Mouse (Mus musculus): Measurements from ENCODE around the gene Txnrd3. TPM values are rescaled to one million over a fixed set of nuclear protein-coding genes. Genes with fewer than 3 reads are reported as not detected.

Gene Txnrd3
- polyA plus RNA-seq, 1 experiment from 2014 or later: 15.4 TPM

GRCm38 (mm10) chr6:89614107-89614471 is 29.7 kb upstream of the Txnrd3 start:
- WGBS: 27% methylated on average over 2 of the region's 2 CpGs
- Histone ChIP-seq H3K27ac (replicated peaks in 1 of 2; ENCODE audit: control insufficient read depth in 1 of 2, insufficient read depth in 1 of 2, low read depth in 2 of 2, low read length in 2 of 2) (peak overlapping the region in 1 of 2 experiments; percentile 44; a peak in 1 of 4 replicates), H3K9me3 (ENCODE audit: control insufficient read depth, low read length) (no peaks in the 10 kb centered on the region), H3K9ac (ENCODE audit: low read length) (no peak overlapping the region), H3K36me3 (ENCODE audit: control insufficient read depth, insufficient read depth, low read length) (no peaks in the 10 kb centered on the region), H3K4me1 (ENCODE audit: control insufficient read depth in 2 of 2, insufficient read depth in 2 of 2, low read length in 2 of 2) (no peaks in the 10 kb centered on the region; a peak in 1 of 4 replicates), H3K27me3 (ENCODE audit: control insufficient read depth, insufficient read depth, low read length) (no peaks in the 10 kb centered on the region), H3K4me2 (ENCODE audit: low read length) (no peak overlapping the region), H3K4me3 (ENCODE audit: control insufficient read depth in 1 of 2, insufficient read depth in 1 of 2, low read depth in 1 of 2, low read length in 2 of 2) (no peak overlapping the region)
- ATAC-seq (ENCODE audit: insufficient number of reproducible peaks, insufficient read depth, low FRiP score, low read depth): no peak

GRCm38 (mm10) chr6:89614596-89615372 is 29.0 kb upstream of the Txnrd3 start:
- WGBS: 59% methylated on average over 7 of the region's 7 CpGs
- Histone ChIP-seq H3K36me3 (ENCODE audit: control insufficient read depth, insufficient read depth, low read length) (no peaks in the 10 kb centered on the region), H3K4me1 (ENCODE audit: control insufficient read depth in 2 of 2, insufficient read depth in 2 of 2, low read length in 2 of 2) (no peaks in the 10 kb centered on the region; a peak in 1 of 4 replicates), H3K4me3 (ENCODE audit: control insufficient read depth in 1 of 2, insufficient read depth in 1 of 2, low read depth in 1 of 2, low read length in 2 of 2) (no peak overlapping the region), H3K4me2 (ENCODE audit: low read length) (no peak overlapping the region), H3K27me3 (ENCODE audit: control insufficient read depth, insufficient read depth, low read length) (no peaks in the 10 kb centered on the region), H3K9ac (ENCODE audit: low read length) (no peak overlapping the region), H3K27ac (replicated peaks in 1 of 2; ENCODE audit: control insufficient read depth in 1 of 2, insufficient read depth in 1 of 2, low read depth in 2 of 2, low read length in 2 of 2) (no peak overlapping the region), H3K9me3 (ENCODE audit: control insufficient read depth, low read length) (no peaks in the 10 kb centered on the region)
- no peak for ATAC-seq (ENCODE audit: insufficient number of reproducible peaks, insufficient read depth, low FRiP score, low read depth)

GRCm38 (mm10) chr6:89615373-89615755 is 28.4 kb upstream of the Txnrd3 start:
- no peaks in the 10 kb centered on the region for H3K36me3 ChIP-seq (ENCODE audit: control insufficient read depth, insufficient read depth, low read length)
- no peak overlapping the region for H3K4me2 ChIP-seq (ENCODE audit: low read length)
- ATAC-seq (ENCODE audit: insufficient number of reproducible peaks, insufficient read depth, low FRiP score, low read depth): no peak
- 53% methylated on average over 7 of the region's 7 CpGs for WGBS
- H3K27me3 ChIP-seq (ENCODE audit: control insufficient read depth, insufficient read depth, low read length): no peaks in the 10 kb centered on the region
- H3K27ac ChIP-seq (replicated peaks in 1 of 2; ENCODE audit: control insufficient read depth in 1 of 2, insufficient read depth in 1 of 2, low read depth in 2 of 2, low read length in 2 of 2): no peak overlapping the region
- no peaks in the 10 kb centered on the region for H3K9me3 ChIP-seq (ENCODE audit: control insufficient read depth, low read length)
- H3K9ac ChIP-seq (ENCODE audit: low read length): no peak overlapping the region
- no peaks in the 10 kb centered on the region; a peak in 1 of 4 replicates for H3K4me1 ChIP-seq (ENCODE audit: control insufficient read depth in 2 of 2, insufficient read depth in 2 of 2, low read length in 2 of 2)
- H3K4me3 ChIP-seq (ENCODE audit: control insufficient read depth in 1 of 2, insufficient read depth in 1 of 2, low read depth in 1 of 2, low read length in 2 of 2): no peak overlapping the region

GRCm38 (mm10) chr6:89622647-89623046 is 21.1 kb upstream of the Txnrd3 start:
- Histone ChIP-seq H3K9ac (ENCODE audit: low read length) (no peak overlapping the region), H3K4me1 (ENCODE audit: control insufficient read depth in 2 of 2, insufficient read depth in 2 of 2, low read length in 2 of 2) (no peaks in the 10 kb centered on the region), H3K27me3 (ENCODE audit: control insufficient read depth, insufficient read depth, low read length) (no peaks in the 10 kb centered on the region), H3K4me3 (ENCODE audit: control insufficient read depth in 1 of 2, insufficient read depth in 1 of 2, low read depth in 1 of 2, low read length in 2 of 2) (no peak overlapping the region), H3K36me3 (ENCODE audit: control insufficient read depth, insufficient read depth, low read length) (no peaks in the 10 kb centered on the region), H3K4me2 (ENCODE audit: low read length) (no peak overlapping the region), H3K9me3 (ENCODE audit: control insufficient read depth, low read length) (no peaks in the 10 kb centered on the region), H3K27ac (replicated peaks in 1 of 2; ENCODE audit: control insufficient read depth in 1 of 2, insufficient read depth in 1 of 2, low read depth in 2 of 2, low read length in 2 of 2) (no peak overlapping the region)
- 69% methylated on average over 3 of the region's 3 CpGs for WGBS
- no peak for ATAC-seq (ENCODE audit: insufficient number of reproducible peaks, insufficient read depth, low FRiP score, low read depth)

- ATAC-seq (ENCODE audit: insufficient number of reproducible peaks, insufficient read depth, low FRiP score, low read depth): no peak
- Histone ChIP-seq H3K27me3 (ENCODE audit: control insufficient read depth, insufficient read depth, low read length) (no peaks in the 10 kb centered on the region), H3K9me3 (ENCODE audit: control insufficient read depth, low read length) (no peaks in the 10 kb centered on the region), H3K27ac (replicated peaks in 1 of 2; ENCODE audit: control insufficient read depth in 1 of 2, insufficient read depth in 1 of 2, low read depth in 2 of 2, low read length in 2 of 2) (no peak overlapping the region), H3K4me1 (ENCODE audit: control insufficient read depth in 2 of 2, insufficient read depth in 2 of 2, low read length in 2 of 2) (peaks cover 2 to 5% of the 10 kb centered on the region in 2 experiments; a peak in 2 of 4 replicates), H3K4me3 (ENCODE audit: control insufficient read depth in 1 of 2, insufficient read depth in 1 of 2, low read depth in 1 of 2, low read length in 2 of 2) (no peak overlapping the region), H3K36me3 (ENCODE audit: control insufficient read depth, insufficient read depth, low read length) (no peaks in the 10 kb centered on the region), H3K9ac (ENCODE audit: low read length) (no peak overlapping the region), H3K4me2 (ENCODE audit: low read length) (no peak overlapping the region)
- WGBS: 61% methylated on average over 8 of the region's 8 CpGs
These were observed 15.6 kb upstream of the Txnrd3 start for GRCm38 (mm10) chr6:89628045-89628785.

- WGBS: 14% methylated on average over 10 of the region's 10 CpGs
- no peaks in the 10 kb centered on the region for H3K9me3 ChIP-seq (ENCODE audit: control insufficient read depth, low read length)
- H3K36me3 ChIP-seq (ENCODE audit: control insufficient read depth, insufficient read depth, low read length): no peaks in the 10 kb centered on the region
- H3K9ac ChIP-seq (ENCODE audit: low read length): no peak overlapping the region
- no peak overlapping the region for H3K4me2 ChIP-seq (ENCODE audit: low read length)
- no peaks in the 10 kb centered on the region for H3K27me3 ChIP-seq (ENCODE audit: control insufficient read depth, insufficient read depth, low read length)
- H3K4me1 ChIP-seq (ENCODE audit: control insufficient read depth in 2 of 2, insufficient read depth in 2 of 2, low read length in 2 of 2): peaks cover 10 to 16% of the 10 kb centered on the region in 2 experiments
- no peak overlapping the region for H3K4me3 ChIP-seq (ENCODE audit: control insufficient read depth in 1 of 2, insufficient read depth in 1 of 2, low read depth in 1 of 2, low read length in 2 of 2)
- ATAC-seq (ENCODE audit: insufficient number of reproducible peaks, insufficient read depth, low FRiP score, low read depth): 0 out of 2 replicates have a peak, but pooled peaks have one; percentile 37
- no peak overlapping the region for H3K27ac ChIP-seq (replicated peaks in 1 of 2; ENCODE audit: control insufficient read depth in 1 of 2, insufficient read depth in 1 of 2, low read depth in 2 of 2, low read length in 2 of 2)
These were observed 11.8 kb upstream of the Txnrd3 start for GRCm38 (mm10) chr6:89631809-89632562.

- ATAC-seq (ENCODE audit: insufficient number of reproducible peaks, insufficient read depth, low FRiP score, low read depth): no peak
- H3K36me3 ChIP-seq (ENCODE audit: control insufficient read depth, insufficient read depth, low read length): no peaks in the 10 kb centered on the region
- no peak overlapping the region for H3K9ac ChIP-seq (ENCODE audit: low read length)
- no peak overlapping the region for H3K4me2 ChIP-seq (ENCODE audit: low read length)
- no peak overlapping the region for H3K4me3 ChIP-seq (ENCODE audit: control insufficient read depth in 1 of 2, insufficient read depth in 1 of 2, low read depth in 1 of 2, low read length in 2 of 2)
- 72% methylated on average over 7 of the region's 7 CpGs for WGBS
- H3K4me1 ChIP-seq (ENCODE audit: control insufficient read depth in 2 of 2, insufficient read depth in 2 of 2, low read length in 2 of 2): peaks cover 10 to 16% of the 10 kb centered on the region in 2 experiments
- H3K27ac ChIP-seq (replicated peaks in 1 of 2; ENCODE audit: control insufficient read depth in 1 of 2, insufficient read depth in 1 of 2, low read depth in 2 of 2, low read length in 2 of 2): no peak overlapping the region
- H3K27me3 ChIP-seq (ENCODE audit: control insufficient read depth, insufficient read depth, low read length): no peaks in the 10 kb centered on the region
- no peaks in the 10 kb centered on the region for H3K9me3 ChIP-seq (ENCODE audit: control insufficient read depth, low read length)
These were observed 10.7 kb upstream of the Txnrd3 start for GRCm38 (mm10) chr6:89633115-89633514.

All from heart, embryonic 14.5 days (tissue).